Mouse (Mus musculus): ENCODE results near the gene Ubr7.

DNA sequence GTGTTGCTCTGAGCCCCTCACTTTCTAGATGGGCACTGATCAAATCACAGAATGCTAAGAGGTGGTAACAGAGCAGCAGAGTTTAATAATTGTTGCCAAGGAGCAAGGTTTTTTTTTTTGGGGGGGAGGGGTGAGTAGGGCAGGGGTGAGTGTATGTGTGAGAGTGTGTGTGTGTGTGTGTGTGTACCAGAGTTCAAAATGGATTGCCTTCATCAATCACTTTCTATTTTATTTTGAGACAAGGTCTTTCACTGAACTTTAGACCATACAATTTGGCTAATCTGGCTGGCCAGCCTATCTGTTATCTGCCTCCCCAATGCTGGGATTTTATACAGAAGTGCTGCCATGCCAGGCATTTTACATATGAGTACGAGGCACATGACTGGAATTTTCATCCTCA is 57.1 kb downstream of the Ubr7 start:
- TF ChIP-seq CTCF (IDR thresholded peaks at IDR 0.05; ENCODE audit: low read depth), result no peak
- TF ChIP-seq EP300 (optimal IDR thresholded peaks at IDR 0.05), result no peak

All from stomach, postnatal 0 days (tissue).